Mouse (Mus musculus) ES-Bruce4 (cell line): ENCODE measurements around the gene Slc35a2. TPM values are rescaled to one million over a fixed set of nuclear protein-coding genes. Genes with fewer than 3 reads are reported as not detected.

Source experiments
- H3K27ac ChIP-seq: 2 replicates; pipeline ENCODE4 v1.5.1; 2012; ENCODE audit warnings: low read length, inconsistent platforms; ENCODE audit not compliant: insufficient read depth
- H3K27me3 ChIP-seq: 2 replicates; pipeline ENCODE4 v1.6.1; 2012; ENCODE audit warnings: mild to moderate bottlenecking, low read length, inconsistent platforms; ENCODE audit not compliant: control insufficient read depth, poor library complexity, insufficient read depth, severe bottlenecking
- H3K36me3 ChIP-seq: 2 replicates; pipeline ENCODE4 v1.6.1; 2012; ENCODE audit warnings: inconsistent platforms, mild to moderate bottlenecking, low read length, moderate library complexity; ENCODE audit not compliant: control insufficient read depth, poor library complexity, insufficient read depth, severe bottlenecking
- H3K4me1 ChIP-seq: one replicate; pipeline ENCODE4 v1.8.1; 2011; ENCODE audit warnings: low read length; ENCODE audit not compliant: control insufficient read depth, insufficient read depth
- H3K4me3 ChIP-seq: 2 replicates; pipeline ENCODE4 v1.5.1; 2011; ENCODE audit warnings: low read depth, mild to moderate bottlenecking, low read length
- H3K9ac ChIP-seq: 2 replicates; pipeline ENCODE4 v1.6.1; 2012; ENCODE audit warnings: low read depth, mild to moderate bottlenecking, inconsistent platforms; ENCODE audit not compliant: poor library complexity, severe bottlenecking
- H3K9me3 ChIP-seq: replicated peaks from 2 replicates; pipeline ENCODE4 v1.6.1; 2012; ENCODE audit warnings: mild to moderate bottlenecking, low read length, inconsistent platforms; ENCODE audit not compliant: control insufficient read depth, poor library complexity, insufficient read depth, severe bottlenecking
- CTCF ChIP-seq: IDR thresholded peaks from one replicate; pipeline ENCODE4 v1.8.1; 2011; ENCODE audit warnings: low read depth, low read length
- EP300 ChIP-seq: IDR thresholded peaks from 2 replicates; pipeline ENCODE4 v1.6.1; 2011; ENCODE audit warnings: low read depth, low read length; ENCODE audit not compliant: insufficient read depth
- POLR2A ChIP-seq: IDR thresholded peaks from one replicate; pipeline ENCODE4 v1.8.1; 2011; ENCODE audit warnings: low read length; ENCODE audit not compliant: insufficient read depth
- polyA plus RNA-seq: library from polyadenylated mRNA; stranded (reverse); fragments of >200 nt; gene quantifications from 2 replicates; pipeline ENCODE4 v1.2.4, GENCODE M21; 2011; ENCODE audit warnings: low read depth; ENCODE audit not compliant: missing spikeins, insufficient read depth, insufficient read length

Gene Slc35a2
- polyA plus RNA-seq, 1 experiment = 25.6 TPM

DNA sequence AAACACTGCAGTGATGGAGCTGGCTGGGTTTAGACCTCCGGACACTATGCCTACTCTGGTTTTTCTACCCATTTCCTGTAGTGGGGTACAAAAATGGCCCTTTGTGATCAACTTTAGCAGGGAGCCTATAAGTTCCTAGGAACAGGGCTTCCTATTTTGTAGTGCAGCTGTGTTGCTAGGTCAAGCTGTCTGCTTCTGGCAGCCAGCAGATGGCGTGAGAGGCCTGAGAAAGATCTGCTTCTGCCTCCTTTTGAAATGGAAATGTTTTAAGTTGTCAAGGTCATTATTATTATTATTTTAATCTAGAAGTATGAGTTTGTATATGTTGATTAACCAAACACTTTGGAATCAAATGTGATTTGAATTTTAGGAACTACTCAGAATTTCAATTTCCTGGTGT, 29.2 kb upstream of the Slc35a2 start:
- Histone ChIP-seq H3K4me1 (no peaks in the 10 kb centered on the region), H3K36me3 (no peaks in the 10 kb centered on the region; the same call in none of the 2 replicates), H3K4me3 (no peak overlapping the region)

DNA sequence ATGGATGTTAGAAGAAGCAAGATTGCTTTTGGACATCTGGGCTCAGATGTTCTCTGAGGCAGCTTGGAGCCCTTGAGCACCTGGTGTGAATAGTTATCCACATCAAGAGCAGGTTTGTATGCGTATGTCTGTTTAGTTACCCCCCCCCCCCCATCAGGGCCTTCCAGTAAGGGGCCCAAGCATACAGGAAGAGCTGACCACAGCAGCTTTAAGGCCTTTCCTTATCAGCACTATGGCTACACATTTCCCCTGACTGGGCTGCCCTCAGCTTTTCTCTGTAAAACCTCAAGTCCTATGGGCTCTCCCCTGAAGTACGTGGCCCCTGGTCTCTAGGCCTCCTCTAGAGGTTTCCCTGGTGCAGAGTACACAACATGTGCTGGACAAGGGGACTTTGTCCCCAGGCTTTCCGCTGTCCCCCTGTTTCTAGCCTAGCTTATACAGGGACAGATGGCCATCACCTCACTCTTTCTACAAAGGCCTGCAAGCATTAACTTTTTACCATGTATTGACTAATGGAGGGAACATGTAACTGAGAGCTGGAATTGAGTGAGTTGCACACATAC, 24.6 kb upstream of the Slc35a2 start:
- no peak overlapping the region for H3K9ac ChIP-seq
- TF ChIP-seq POLR2A (no peak), EP300 (no peak), CTCF (no peak)
- no peak overlapping the region for H3K4me3 ChIP-seq
- no peaks in the 10 kb centered on the region for H3K9me3 ChIP-seq
- H3K4me1 ChIP-seq = no peaks in the 10 kb centered on the region
- H3K27me3 ChIP-seq = no peaks in the 10 kb centered on the region
- H3K27ac ChIP-seq = no peak overlapping the region
- H3K36me3 ChIP-seq = no peaks in the 10 kb centered on the region; the same call in none of the 2 replicates

More for the DNA sequence above, 29.2 kb upstream of the Slc35a2 start:
- no peak overlapping the region for H3K27ac ChIP-seq
- H3K9me3 ChIP-seq = no peaks in the 10 kb centered on the region
- TF ChIP-seq CTCF (peak; percentile 54), POLR2A (no peak), EP300 (no peak)
- H3K9ac ChIP-seq = no peak overlapping the region
- no peaks in the 10 kb centered on the region for H3K27me3 ChIP-seq

DNA sequence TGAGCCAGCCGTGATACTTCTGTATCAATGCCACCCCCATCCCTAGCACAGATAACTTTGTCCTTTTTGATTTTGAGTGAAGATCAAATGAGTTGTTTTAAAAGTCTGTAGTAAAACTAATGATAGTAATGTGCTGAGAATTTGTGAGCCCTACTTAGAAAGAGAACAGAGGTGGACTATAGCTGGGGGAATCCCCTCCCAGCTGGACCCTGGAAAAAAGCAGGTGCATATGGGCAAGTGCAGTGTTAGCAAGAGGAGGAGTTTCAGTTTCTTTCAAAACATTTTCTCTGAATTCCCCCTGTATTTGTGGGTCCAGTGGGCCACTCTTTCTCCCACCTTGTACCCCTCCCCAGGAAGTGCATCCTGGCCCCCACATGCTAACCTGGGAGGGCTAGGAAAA, 20.6 kb upstream of the Slc35a2 start:
- H3K36me3 ChIP-seq = peaks cover 8% of the 10 kb centered on the region
- no peaks in the 10 kb centered on the region for H3K27me3 ChIP-seq
- H3K9me3 ChIP-seq = no peaks in the 10 kb centered on the region
- H3K4me3 ChIP-seq = no peak overlapping the region
- no peaks in the 10 kb centered on the region for H3K4me1 ChIP-seq
- no peak for TF ChIP-seq POLR2A
- TF ChIP-seq CTCF = no peak
- no peak for TF ChIP-seq EP300
- no peak overlapping the region for H3K27ac ChIP-seq
- no peak overlapping the region for H3K9ac ChIP-seq

DNA sequence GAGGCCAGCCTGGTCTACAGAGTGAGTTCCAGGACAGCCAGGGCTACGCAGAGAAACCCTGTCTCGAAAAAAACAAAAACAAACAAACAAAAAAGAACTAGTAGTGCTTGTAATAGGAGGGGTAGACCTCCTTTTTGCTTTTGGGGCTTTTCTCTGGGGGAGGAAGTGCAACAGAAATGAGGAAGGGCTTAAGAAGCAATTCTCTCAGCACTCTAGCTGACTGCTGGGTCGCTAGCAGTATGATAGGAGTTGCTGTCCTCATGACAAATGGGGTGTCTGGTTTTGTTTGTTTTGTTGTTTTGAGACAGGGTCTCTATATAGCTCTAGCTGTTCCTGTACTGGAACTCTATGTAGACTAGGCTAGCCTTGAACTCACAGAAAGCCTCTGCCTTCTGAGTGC, 19.3 kb upstream of the Slc35a2 start:
- Histone ChIP-seq H3K9me3 (no peaks in the 10 kb centered on the region), H3K27ac (no peak overlapping the region), H3K4me1 (no peaks in the 10 kb centered on the region), H3K36me3 (peaks cover 10% of the 10 kb centered on the region), H3K4me3 (no peak overlapping the region), H3K27me3 (no peaks in the 10 kb centered on the region), H3K9ac (no peak overlapping the region)
- no peak for TF ChIP-seq POLR2A

DNA sequence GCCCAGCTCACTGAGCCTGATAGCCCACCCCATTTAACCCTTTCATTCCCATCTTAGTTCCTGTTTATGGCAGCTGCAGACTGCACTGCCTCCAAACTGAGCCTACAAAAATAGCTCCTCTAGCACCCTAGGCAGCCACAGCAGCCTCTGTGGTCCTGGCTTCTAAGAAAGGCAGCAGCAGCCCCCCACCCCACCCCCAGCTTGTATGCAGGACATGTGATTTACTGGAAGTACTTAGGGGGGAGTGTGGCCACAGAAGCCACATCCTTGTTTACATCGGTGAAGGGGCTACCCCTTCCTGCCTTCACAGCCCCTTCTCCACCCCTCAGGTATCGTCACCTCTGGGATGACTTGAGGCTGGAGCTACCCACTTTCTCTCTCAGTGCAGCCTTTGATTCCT, 18.5 kb upstream of the Slc35a2 start:
- Histone ChIP-seq H3K36me3 (peaks cover 10% of the 10 kb centered on the region), H3K4me1 (no peaks in the 10 kb centered on the region), H3K9me3 (no peaks in the 10 kb centered on the region), H3K27ac (no peak overlapping the region), H3K27me3 (no peaks in the 10 kb centered on the region), H3K4me3 (no peak overlapping the region), H3K9ac (no peak overlapping the region)
- TF ChIP-seq EP300 = no peak
- TF ChIP-seq CTCF = no peak
- no peak for TF ChIP-seq POLR2A

DNA sequence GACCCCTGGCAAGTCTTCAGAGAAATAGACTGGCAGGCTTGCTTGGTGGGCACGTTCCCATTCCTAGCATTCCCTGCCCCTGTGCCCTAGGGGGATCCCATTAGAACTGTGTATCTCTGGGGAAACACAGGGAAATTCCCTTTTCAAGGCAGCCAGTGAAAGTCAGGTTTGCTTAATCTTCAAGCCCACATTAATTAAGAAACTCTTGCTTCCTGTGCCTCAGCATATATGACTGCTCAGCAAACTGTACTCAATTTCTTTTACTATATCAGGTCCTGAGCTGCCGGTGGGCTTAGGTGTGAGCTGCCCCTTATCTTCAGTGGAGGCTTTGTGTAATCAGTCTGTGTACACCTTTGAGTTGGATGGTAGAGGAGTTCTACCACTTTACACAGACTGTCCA, 18.0 kb upstream of the Slc35a2 start:
- H3K27me3 ChIP-seq = no peaks in the 10 kb centered on the region
- no peak for TF ChIP-seq EP300
- no peaks in the 10 kb centered on the region for H3K9me3 ChIP-seq
- no peak overlapping the region for H3K9ac ChIP-seq
- no peak overlapping the region for H3K27ac ChIP-seq
- no peak overlapping the region for H3K4me3 ChIP-seq
- no peaks in the 10 kb centered on the region for H3K4me1 ChIP-seq
- H3K36me3 ChIP-seq = peaks cover 10% of the 10 kb centered on the region
